Mouse (Mus musculus): ENCODE results near the gene Kat8.
"Not testable (repeated sequence)": the region's sequence is repeated elsewhere in the genome, so short reads cannot be mapped to it uniquely, and the experiment has no call there.

Kat8 gene

DNA sequence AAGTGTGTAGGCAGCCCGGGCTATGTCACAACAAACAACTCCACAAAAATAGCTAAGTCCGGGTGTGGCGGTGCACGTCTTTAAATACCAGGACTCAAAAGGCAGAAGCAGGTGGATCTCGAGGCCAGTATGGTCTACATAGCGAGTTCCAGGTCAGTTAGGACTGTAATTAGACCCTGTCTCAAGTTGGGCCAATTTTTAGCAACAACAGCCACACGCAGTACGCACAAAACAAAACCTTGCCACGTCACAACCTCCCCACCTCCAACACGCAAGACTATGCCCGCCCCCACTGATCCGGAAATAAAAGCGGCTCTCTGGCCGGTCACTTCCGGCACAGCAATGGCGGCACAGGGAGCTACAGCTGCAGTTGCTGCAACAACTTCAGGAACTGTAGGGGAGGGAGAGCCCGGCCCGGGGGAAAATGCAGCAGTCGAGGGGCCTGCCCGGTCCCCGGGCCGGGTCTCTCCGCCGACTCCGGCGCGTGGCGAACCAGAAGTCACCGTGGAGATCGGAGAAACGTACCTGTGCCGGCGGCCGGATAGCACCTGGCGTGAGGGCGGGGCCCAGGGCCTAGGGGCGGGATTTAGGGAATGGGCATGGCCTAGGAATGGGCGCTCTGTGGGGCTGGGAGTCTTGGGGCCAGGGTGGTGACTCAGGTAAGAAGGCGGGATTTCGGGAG lies at the start of gene Kat8:
Gene Kat8, plus strand, starts transcription at position 327 of the 682 bp plus-strand sequence.
- DNase-seq (ENCODE audit: low spot score in 2 of 2): peak; percentile 88

DNA sequence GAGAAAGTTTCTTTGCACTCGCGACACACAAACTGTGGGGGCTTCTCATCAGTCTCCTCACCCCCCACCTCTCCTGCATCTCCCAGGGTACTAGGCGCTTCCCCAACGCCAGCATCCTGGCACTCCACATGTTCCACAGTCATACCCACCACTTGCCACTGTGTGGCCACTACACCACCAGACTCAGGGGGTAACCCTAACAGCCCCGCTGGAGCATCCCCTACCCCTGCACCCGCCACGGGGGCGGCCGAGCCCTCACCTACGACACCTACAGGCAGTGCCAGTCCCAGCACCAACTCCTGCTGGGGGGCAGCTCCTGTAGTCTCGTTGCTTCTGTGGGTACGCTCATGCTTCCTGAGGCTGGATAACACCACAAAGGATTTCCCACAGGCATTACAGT lies 45.9 kb upstream of the Kat8 start:
- no peak for DNase-seq (ENCODE audit: low spot score in 2 of 2)

DNA sequence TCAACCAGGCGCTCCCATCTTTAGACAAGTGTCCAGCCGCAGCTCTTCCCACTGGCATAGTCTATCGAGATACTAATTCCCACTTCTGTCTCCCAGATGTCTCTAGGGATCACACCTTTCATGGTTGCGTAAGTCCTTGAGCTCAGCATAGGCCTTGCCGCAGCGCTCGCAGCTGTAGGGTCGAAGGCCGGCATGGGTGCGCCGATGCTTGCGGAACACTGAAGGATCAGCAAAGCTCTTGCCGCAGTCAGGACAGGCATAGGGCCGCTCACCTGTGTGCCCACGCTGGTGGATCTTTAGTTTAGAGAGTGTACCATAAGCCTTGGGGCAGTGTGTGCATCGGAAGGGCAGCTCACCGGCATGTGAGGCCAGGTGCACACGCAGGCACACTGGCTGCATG lies 44.7 kb upstream of the Kat8 start:
- DNase-seq (ENCODE audit: low spot score in 2 of 2): no peak

DNA sequence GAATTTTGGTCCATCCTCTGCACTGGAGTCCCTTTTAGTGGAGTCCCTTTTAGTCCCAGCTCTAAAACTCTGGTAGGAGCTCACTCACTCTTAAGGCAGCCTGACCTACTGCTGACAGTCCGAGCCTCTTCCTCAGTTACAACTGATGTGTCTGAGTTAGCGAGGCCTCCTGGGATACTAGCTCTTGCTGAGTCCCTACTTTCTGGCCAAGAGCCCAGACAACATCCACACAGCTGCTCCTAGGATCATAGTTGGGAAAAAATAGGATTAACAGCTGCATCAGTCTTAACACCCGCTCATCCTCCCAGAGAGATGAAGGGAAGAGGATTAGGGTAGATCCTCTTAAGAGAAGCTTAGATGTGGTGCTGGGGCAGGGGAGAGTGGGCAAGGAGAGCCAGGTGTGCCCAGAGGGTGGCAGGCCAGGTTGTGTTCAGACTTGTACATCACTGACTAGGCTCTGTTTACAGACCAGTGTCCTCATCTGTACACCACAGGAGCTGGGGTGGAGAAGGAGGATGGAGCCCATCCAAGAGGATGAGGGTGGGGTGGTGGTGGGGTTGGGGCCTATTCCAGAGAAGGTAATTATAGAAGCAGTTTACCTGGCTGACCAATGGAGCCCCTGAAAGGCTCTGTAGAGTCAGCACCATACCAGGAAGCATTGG lies 43.0 kb upstream of the Kat8 start:
- peak; percentile 48 to 64 for DNase-seq (ENCODE audit: low spot score in 2 of 2)

DNA sequence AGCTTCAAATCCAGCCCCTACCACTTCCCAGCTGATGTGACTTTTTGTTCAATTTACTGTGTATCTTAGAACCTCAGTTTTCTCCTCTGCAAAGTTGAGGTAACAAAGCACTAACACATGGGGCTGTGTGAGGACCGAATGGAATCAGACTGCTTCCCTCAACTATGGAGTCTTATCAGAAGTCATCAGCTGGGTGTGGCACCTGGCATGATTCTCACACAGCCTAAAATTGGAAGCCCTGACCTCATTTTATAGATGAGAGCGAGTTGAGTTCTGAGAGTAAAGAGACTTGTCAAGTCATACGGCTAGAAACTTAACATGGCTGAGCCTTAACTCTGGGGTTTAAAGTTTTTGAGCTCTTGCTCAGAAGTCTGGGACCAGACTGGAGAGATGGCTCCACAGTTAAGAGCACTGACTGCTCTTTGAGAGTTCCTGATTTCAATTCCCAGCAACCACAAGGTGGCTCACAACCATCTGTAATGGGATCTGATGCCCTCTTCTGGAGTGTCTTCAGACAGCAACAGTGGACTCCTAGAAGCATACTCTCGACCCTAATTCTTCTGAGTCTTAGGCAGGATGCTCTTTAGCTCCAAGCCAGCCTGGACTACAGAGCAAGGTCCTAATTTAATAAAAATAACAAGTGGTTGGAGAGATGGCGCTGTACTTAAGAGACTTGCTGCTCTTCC lies 42.0 kb upstream of the Kat8 start:
- DNase-seq (ENCODE audit: low spot score in 2 of 2): no peak

DNA sequence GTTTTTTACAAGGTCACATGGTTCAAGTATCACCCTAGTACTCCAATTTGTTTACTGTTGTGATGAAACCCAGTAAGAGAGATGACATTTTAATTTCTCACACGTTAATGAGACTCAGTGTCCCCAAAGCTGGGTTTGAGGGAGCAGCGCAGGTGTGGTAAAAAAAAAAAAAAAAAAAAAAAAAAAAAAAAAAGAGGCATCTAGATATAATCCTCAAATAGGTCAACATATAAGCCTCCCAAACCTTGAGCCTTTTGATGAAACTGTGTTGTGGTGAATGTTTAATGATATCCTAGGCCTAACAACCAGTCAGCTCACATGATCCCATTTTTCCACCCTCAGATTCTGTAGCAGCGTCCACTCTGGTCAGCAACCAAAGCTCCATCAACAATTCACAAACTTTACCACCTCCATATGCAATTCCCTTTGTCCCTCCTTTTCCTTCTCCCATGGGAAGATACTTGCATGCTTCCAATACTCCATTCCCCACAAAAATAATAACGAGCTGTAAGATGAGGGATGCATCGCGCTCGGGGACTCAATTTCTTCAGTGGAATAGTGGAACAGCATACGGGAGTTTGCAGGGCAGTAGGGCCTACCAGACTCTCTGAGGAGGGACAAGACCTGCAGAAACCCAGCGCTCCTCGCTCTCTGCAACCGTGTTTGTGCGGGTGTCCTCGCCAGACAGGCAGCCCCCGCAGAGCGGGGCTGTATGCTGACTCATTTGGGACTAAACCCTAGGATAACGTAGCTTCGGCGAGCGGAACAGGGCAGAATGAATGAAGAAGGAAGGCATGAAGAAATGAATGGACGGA lies 37.3 kb upstream of the Kat8 start:
- no peak for DNase-seq (ENCODE audit: low spot score in 2 of 2)

GRCm38 (mm10) chr7:127875627-127876001 lies 36.7 kb upstream of the Kat8 start:
- peak; percentile 91 for DNase-seq (ENCODE audit: low spot score in 2 of 2)

DNA sequence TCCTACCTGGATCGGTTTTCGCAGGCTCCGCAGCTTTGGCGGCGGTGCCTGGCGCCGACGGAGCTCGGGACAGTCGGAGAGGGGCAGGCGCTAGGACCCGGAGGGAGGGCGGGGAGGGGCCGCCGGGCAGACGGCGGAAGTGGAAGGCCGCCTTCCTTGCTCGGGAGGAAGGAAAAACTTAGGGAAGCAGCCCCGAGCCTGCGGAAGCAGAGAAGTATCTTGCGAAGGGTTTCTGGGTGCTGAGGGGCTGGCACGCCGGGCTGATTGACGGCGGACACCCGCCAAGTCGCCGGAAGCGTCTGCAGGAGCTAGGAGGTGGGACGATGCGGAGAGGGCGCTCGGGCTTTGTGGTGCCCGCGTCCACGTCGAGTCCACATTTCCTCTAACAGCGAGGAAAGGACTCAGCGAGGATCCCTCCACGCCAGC lies 36.3 kb upstream of the Kat8 start, which contains the start of gene Zfp646:
Gene Zfp646, plus strand, starts transcription at position 181 of the 426 bp plus-strand sequence.
- peak; percentile 70 to 71 for DNase-seq (ENCODE audit: low spot score in 2 of 2)

DNA sequence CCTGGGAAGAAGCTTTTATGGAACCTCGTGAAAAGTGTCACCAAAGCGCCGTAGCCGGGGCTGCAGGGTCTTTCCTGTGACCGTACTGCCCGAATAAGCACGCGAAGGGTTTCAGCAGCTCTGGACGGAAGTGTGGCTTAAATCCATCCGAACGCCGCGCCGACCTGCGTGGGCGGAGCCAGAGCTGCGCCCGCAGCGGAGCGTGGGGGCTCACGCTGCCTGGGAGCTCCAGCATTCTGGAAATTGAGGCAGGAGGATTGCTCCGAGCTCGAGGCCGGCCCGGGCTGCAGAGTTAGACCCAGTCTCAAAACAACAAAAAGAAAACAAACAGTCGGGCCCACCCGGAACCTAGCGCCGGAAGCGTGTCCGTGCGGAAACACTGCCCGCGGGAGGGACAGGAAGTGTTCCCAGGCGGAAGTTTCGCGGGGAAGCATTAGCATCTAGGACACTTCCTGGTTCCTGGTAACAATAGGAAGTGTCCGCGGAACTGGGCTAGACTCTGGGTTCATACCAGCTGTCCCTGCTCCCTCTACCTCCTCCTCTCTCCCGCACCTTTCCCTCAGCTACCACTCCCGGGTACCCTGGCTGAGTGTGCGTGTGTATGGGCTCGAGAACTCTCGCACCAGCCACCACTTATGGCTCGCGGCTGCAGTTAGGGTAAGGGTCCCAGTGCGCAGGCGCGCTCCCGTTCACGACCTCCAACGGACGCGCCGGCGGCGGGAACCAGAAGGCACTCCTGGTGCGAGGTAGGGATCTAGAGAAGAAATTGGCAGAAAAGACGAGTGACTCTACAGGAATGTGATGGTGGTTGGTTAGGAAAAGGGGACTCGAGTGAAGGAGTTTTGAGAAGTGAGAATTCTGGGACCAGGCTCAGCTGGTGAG lies 35.6 kb upstream of the Kat8 start, which contains the start of gene Zfp668:
Gene Zfp668, minus strand, starts transcription at position 362 of the 882 bp plus-strand sequence.
- DNase-seq (ENCODE audit: low spot score in 2 of 2): peak; percentile 85 to 90

- DNase-seq (ENCODE audit: low spot score in 2 of 2): no peak
These were observed 33.0 kb upstream of the Kat8 start for GRCm38 (mm10) chr7:127879301-127879700.

GRCm38 (mm10) chr7:127880431-127880830 lies 31.9 kb upstream of the Kat8 start:
- DNase-seq (ENCODE audit: low spot score in 2 of 2): no peak

GRCm38 (mm10) chr7:127885951-127886350 lies 26.4 kb upstream of the Kat8 start:
- peak; percentile 80 to 83 for DNase-seq (ENCODE audit: low spot score in 2 of 2)

DNA sequence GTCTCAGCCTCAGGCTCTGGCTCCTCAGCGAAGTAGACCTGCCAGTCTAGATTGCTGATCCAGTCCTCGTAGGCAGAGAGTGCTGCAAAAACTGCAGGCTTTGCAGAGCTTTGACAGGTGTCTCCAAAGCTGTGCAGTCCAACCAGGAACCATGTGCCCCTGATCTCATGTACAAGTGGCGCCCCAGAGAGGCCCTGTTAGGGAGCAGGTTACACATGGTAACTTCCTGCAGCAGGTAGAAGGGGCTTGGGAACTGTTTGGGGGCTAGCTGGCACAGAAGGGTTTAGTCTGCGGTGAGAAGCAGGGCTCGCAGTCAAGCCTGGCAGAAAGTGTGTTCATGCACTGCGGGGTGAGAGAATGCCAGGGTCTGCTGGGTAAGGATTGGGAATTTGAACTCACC lies 25.8 kb upstream of the Kat8 start:
- no peak for DNase-seq (ENCODE audit: low spot score in 2 of 2)

DNA sequence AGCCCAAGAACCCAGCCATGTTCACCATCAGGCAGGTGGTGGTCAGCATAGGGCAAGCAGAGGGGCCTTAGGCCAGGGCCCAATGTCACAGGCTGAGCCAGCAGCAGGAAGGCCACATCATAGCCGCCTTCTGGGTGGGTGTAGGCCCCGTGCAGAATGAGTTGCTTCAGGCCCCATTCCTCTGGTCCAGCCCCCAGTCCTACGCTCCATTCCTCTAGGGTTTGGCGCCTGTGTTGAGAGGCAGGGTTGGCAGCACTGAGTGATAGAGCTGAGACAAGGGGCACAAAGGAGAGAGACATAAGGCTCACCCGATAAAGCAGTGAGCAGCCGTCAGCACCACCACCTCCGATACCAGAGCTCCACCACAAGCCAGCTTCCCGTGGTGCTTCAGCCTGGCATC lies 25.1 kb upstream of the Kat8 start:
- DNase-seq (ENCODE audit: low spot score in 2 of 2): no peak

- no peak for DNase-seq (ENCODE audit: low spot score in 2 of 2)
These were observed 24.5 kb upstream of the Kat8 start for GRCm38 (mm10) chr7:127887781-127888180.

DNA sequence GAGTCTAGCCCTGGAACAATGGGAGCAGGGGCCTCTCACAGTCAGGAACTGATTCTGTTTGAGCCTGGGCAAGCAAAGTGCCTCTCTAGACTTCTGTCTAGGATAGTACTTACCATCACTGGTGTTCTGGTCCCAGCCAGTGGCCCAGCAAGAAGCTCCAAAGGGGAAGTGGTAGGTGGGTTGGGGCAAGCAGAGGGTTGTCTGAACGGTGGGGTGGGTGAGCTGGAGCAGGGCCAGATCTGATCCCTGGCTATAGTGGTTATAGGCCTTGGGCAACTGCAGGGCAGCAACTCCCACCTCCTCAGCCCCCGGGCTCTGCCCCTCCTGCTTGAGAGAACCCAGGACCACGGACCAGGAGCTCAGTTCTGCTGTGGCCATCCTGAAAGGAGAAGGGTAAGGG lies 23.5 kb upstream of the Kat8 start:
- no peak for DNase-seq (ENCODE audit: low spot score in 2 of 2)

DNA sequence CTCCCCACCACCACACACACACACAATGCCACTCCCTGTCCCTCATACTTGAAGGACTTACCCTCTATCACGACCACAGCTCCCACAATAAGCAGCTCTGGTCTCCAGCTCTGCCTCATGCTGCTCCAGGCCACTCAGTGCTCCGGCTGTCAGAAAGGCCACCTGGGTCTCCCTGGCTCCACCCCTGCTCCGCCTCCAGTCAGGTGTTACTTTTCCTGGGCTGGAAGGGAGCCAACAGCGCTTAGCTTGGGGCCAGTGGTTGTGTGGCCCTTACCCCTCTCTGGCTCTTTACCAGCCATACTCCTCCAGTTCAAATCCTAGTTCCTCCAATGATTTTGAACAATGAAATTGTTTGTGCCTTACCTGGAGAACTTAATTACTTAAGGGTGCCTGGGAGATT lies 21.5 kb upstream of the Kat8 start, which contains the start of gene Prss53:
Gene Prss53, minus strand, starts transcription at position 173 of the 400 bp plus-strand sequence.
- no peak for DNase-seq (ENCODE audit: low spot score in 2 of 2)

- no peak for DNase-seq (ENCODE audit: low spot score in 2 of 2)
These were observed 17.8 kb upstream of the Kat8 start for GRCm38 (mm10) chr7:127894480-127894879.

GRCm38 (mm10) chr7:127895442-127895841 lies 16.9 kb upstream of the Kat8 start, which contains the start of the genes Gm21974 and Vkorc1:
Gene Gm21974 (minus strand): TSS chr7:127895454.
Gene Vkorc1 (minus strand): TSS chr7:127895617.
- DNase-seq (ENCODE audit: low spot score in 2 of 2): peak; percentile 97

DNA sequence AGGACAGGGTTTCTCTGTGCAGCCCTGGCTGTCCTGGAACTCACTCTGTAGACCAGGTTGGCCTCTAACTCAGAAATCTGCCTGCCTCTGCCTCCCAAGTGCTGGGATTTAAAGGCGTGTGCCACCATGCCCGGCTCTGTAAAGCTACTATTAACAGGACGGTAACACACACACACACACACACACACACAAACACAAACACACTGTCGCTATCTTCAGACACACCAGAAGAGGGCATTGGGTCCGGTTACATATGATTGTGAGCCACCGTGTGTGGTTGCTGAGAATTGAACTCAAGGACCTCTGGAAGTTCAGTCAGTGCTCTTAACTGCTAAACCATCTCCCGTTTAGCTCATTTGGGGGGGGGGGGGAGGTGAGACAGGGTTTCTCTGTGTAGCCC lies 16.4 kb upstream of the Kat8 start:
- DNase-seq (ENCODE audit: low spot score in 2 of 2): not testable (repeated sequence)

DNA sequence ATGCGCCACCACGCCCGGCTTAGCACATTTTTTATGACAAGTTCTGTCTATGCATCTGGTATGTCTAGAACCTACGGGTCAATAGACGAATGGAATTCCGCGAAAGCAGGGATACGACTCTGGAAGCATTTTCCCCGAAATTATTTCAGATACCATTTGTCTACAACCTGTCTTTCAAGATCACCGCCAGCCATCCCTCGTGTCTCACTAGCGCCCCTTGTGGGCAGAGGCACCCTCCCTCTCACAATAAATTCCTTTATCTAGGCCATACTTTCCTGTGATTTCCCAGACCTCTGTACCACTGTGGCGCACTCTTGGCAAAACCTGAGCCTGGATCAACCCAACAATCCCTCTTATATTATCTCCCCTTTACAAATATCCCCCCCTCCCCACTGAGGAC lies 15.9 kb upstream of the Kat8 start:
- DNase-seq (ENCODE audit: low spot score in 2 of 2): peak in 1 of 2 experiments; percentile 36

Data from heart, adult 9 months (tissue).